Mouse (Mus musculus) kidney, adult 2 months (tissue): ENCODE data around the gene Insl6. TPM values are rescaled to one million over a fixed set of nuclear protein-coding genes. Genes with fewer than 3 reads are reported as not detected.

Experiments used
- DNase-seq: peaks from one replicate; pipeline ENCODE4 v3.0.0; 2021
- H3K27ac ChIP-seq: fragments of 200-500 bp; 2 replicates; pipeline ENCODE4 v1.5.1; 2012; ENCODE audit warnings: low read depth, low read length, control low read depth, inconsistent platforms; ENCODE audit not compliant: insufficient read depth
- H3K27me3 ChIP-seq: fragments of 200-500 bp; replicated peaks from 2 replicates; pipeline ENCODE4 v1.6.1; 2012; ENCODE audit warnings: mild to moderate bottlenecking, moderate library complexity, low read length, inconsistent platforms; ENCODE audit not compliant: control insufficient read depth, insufficient read depth
- H3K36me3 ChIP-seq: fragments of 200-500 bp; 2 replicates; pipeline ENCODE4 v1.6.1; 2012; ENCODE audit warnings: mild to moderate bottlenecking, moderate library complexity, low read length, inconsistent platforms; ENCODE audit not compliant: control insufficient read depth, insufficient read depth
- H3K4me1 ChIP-seq: fragments of 200-500 bp; 2 replicates; pipeline ENCODE4 v1.6.1; 2011; ENCODE audit warnings: low read length; ENCODE audit not compliant: control insufficient read depth, insufficient read depth
- H3K4me3 ChIP-seq: fragments of 200-500 bp; 2 replicates; pipeline ENCODE4 v1.5.1; 2011; ENCODE audit warnings: mild to moderate bottlenecking, low read depth, low read length, control low read depth; ENCODE audit not compliant: insufficient read depth
- CTCF ChIP-seq: fragments of 200-500 bp; conservative IDR thresholded peaks from 2 replicates; pipeline ENCODE4 v1.5.1; 2011; ENCODE audit warnings: low read depth, mild to moderate bottlenecking, control low read depth, low read length, moderate library complexity, mixed read lengths; ENCODE audit not compliant: insufficient read depth, insufficient read length
- POLR2A ChIP-seq: fragments of 200-500 bp; IDR thresholded peaks from one replicate; pipeline ENCODE4 v1.6.1; 2011; ENCODE audit warnings: low read depth, low read length, control low read depth
- WGBS: fragments of 180-500 bp; shearing (Covaris S2); methylation state at CpG from one replicate; pipeline ENCODE4 v1.1.7; 2018; 5-methylcytosine and 5-hydroxymethylcytosine counted together
- polyA plus RNA-seq: library from polyadenylated mRNA; depleted of rRNA; stranded (reverse); fragments of >200 nt; gene quantifications from 2 replicates; pipeline ENCODE4 v1.2.3, GENCODE M21; 2012

Insl6 gene
- polyA plus RNA-seq, 1 experiment = 3.1 TPM

GRCm38 (mm10) chr19:29334068-29334745 is 9.1 kb upstream of the Insl6 start, which contains the start of gene Rln1:
Gene Rln1, minus strand, starts transcription at chr19:29334670.
- H3K27ac ChIP-seq = no peak within 1 kb of the TSS
- H3K36me3 ChIP-seq = no peaks in the 10 kb centered on the region
- H3K4me1 ChIP-seq = no peaks in the 10 kb centered on the region; the same call in 1 of the 2 replicates
- H3K4me3 ChIP-seq = peak within 1 kb of the TSS; percentile 47
- DNase-seq = peak; percentile 57
- H3K27me3 ChIP-seq = no peaks in the 10 kb centered on the region; the same call in 1 of the 2 replicates
- TF ChIP-seq POLR2A = no peak
- TF ChIP-seq CTCF = no peak
- 3% methylated on average over 23 of the region's 23 CpGs for WGBS

- DNase-seq = no peak
- peaks cover 3% of the 10 kb centered on the region; the same call in 1 of the 2 replicates for H3K4me1 ChIP-seq
- no peak overlapping the region for H3K27ac ChIP-seq
- WGBS = 84% methylated on average over 13 of the region's 13 CpGs
- no peaks in the 10 kb centered on the region; the same call in 1 of the 2 replicates for H3K27me3 ChIP-seq
- H3K4me3 ChIP-seq = no peak overlapping the region
- TF ChIP-seq POLR2A (no peak), CTCF (no peak)
- no peaks in the 10 kb centered on the region for H3K36me3 ChIP-seq
These were observed 1.8 kb upstream of the Insl6 start for GRCm38 (mm10) chr19:29326822-29327552.

- H3K4me1 ChIP-seq = peaks cover 3% of the 10 kb centered on the region; the same call in 1 of the 2 replicates
- no peak overlapping the region for H3K27ac ChIP-seq
- TF ChIP-seq CTCF (no peak), POLR2A (no peak)
- WGBS = 91% methylated on average over 4 of the region's 4 CpGs
- no peaks in the 10 kb centered on the region; the same call in 1 of the 2 replicates for H3K27me3 ChIP-seq
- H3K4me3 ChIP-seq = no peak overlapping the region
- H3K36me3 ChIP-seq = no peaks in the 10 kb centered on the region
- DNase-seq = no peak
These were observed 1.2 kb upstream of the Insl6 start for GRCm38 (mm10) chr19:29326396-29326795.

GRCm38 (mm10) chr19:29325852-29326180 is 660 bp upstream of the Insl6 start:
- no peak overlapping the region for H3K4me3 ChIP-seq
- no peak for DNase-seq
- 53% methylated on average over 9 of the region's 9 CpGs for WGBS
- no peak for TF ChIP-seq CTCF
- peaks cover 3% of the 10 kb centered on the region; the same call in 1 of the 2 replicates for H3K4me1 ChIP-seq
- H3K27ac ChIP-seq = no peak overlapping the region
- no peaks in the 10 kb centered on the region for H3K36me3 ChIP-seq
- no peaks in the 10 kb centered on the region; the same call in 1 of the 2 replicates for H3K27me3 ChIP-seq

- H3K36me3 ChIP-seq = no peaks in the 10 kb centered on the region
- TF ChIP-seq POLR2A = no peak
- TF ChIP-seq CTCF = no peak
- H3K4me1 ChIP-seq = peaks cover 3% of the 10 kb centered on the region; the same call in 1 of the 2 replicates
- no peaks in the 10 kb centered on the region for H3K27me3 ChIP-seq
- no peak overlapping the region for H3K27ac ChIP-seq
- no peak overlapping the region for H3K4me3 ChIP-seq
- WGBS = 69% methylated on average over 8 of the region's 8 CpGs
- DNase-seq = no peak
These were observed 1.6 kb downstream of the Insl6 start for GRCm38 (mm10) chr19:29323416-29324049.

- Histone ChIP-seq H3K4me3 (no peak overlapping the region), H3K27me3 (no peaks in the 10 kb centered on the region), H3K27ac (no peak overlapping the region), H3K36me3 (no peaks in the 10 kb centered on the region; the same call in none of the 2 replicates), H3K4me1 (no peaks in the 10 kb centered on the region)
- TF ChIP-seq POLR2A = no peak
- TF ChIP-seq CTCF = no peak
- DNase-seq = no peak
- 84% methylated on average over 7 of the region's 7 CpGs for WGBS
These were observed 12.5 kb downstream of the Insl6 start for GRCm38 (mm10) chr19:29312661-29313060.

- Histone ChIP-seq H3K27ac (no peak overlapping the region), H3K4me3 (no peak overlapping the region), H3K36me3 (no peaks in the 10 kb centered on the region; the same call in none of the 2 replicates), H3K27me3 (no peaks in the 10 kb centered on the region), H3K4me1 (no peaks in the 10 kb centered on the region)
- WGBS = 80% methylated on average over 8 of the region's 8 CpGs
- TF ChIP-seq POLR2A (no peak), CTCF (no peak)
- no peak for DNase-seq
These were observed 13.4 kb downstream of the Insl6 start for GRCm38 (mm10) chr19:29311791-29312190.
